Mouse (Mus musculus): ENCODE measurements at regions not wholly inside any gene's neighbourhood (a gene's known extent, or its start where the extent isn't known, plus 50 kb on each side); places are given as distances from the start of the nearest gene placed in this dataset.

DNA sequence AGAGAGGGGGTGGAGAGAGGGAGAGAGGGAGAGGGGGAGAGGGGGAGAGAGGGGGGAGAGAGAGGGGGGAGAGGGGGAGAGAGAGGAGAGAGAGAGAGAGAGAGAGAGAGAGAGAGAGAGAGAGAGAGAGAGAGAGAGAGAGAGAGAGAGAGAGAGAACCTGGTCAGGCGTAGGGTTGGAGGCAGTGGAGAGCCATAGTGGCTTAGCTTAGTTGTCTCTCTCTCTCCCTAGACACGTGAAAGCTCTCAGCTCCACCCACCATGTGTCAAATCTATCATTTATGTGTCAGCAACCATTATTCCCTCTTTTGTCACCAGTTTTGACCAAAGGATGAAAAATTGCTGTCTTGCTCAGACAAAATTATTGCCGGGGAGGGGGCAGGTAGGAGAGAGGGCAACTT is 542.7 kb upstream of the Pou3f3 start:
- H3K9me3 ChIP-seq (ENCODE audit: low read length): no peaks in the 10 kb centered on the region
- DNase-seq (ENCODE audit: low spot score) (no peak), ATAC-seq (no peak)
- H3K27me3 ChIP-seq (ENCODE audit: insufficient read depth, low read length): no peaks in the 10 kb centered on the region
- no peak overlapping the region for H3K4me3 ChIP-seq (ENCODE audit: low read length)
- H3K36me3 ChIP-seq (ENCODE audit: insufficient read depth, low read length): no peaks in the 10 kb centered on the region
- no peak overlapping the region for H3K27ac ChIP-seq
- 35% methylated on average over 3 of the region's 3 CpGs for WGBS
- H3K4me1 ChIP-seq (ENCODE audit: insufficient read depth, low read length): no peaks in the 10 kb centered on the region
- no peak overlapping the region for H3K9ac ChIP-seq (replicated peaks; ENCODE audit: low read length)
- H3K4me2 ChIP-seq (ENCODE audit: low read depth, low read length): no peak overlapping the region
- TF ChIP-seq CTCF (IDR thresholded peaks at IDR 0.05; ENCODE audit: low read depth): no peak

DNA sequence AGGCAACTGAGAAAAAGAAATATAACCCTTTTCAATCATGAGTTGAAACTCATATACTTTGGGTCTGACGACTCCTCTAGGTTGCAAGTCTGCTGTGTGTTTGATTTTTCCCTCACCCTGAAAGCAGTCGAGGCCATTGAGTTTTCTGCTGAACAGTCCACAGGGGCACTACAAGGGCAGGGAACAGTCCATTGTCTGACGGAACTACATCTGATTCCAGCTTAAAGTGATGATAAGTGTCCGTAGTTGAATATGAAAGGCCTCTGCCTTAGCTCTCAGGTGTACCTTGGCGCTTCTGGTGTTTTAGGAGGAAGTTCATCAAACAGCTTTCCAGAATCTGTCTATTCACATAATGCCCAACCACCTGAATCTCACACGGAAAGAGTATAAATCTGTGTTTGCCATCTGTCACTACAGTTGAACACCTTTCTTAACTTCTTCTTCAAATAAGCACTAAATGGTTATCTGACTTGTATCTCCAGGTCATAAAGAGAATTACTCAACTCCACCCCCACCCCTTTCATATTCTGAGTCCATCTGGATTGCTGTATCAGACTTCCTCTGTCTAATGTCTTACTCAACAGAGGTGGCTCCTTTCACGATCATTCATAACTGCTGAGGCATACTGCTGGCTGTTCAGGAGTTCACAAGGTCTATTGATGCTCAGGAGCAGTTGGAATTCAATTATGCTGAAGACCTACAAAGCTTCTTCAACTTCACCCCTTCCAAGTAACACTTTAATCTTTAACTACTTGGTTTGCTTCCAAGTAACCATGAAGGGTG is 527.6 kb upstream of the Pou3f3 start:
- no peak for TF ChIP-seq CTCF (IDR thresholded peaks at IDR 0.05; ENCODE audit: low read depth)
- Histone ChIP-seq H3K27ac (no peak overlapping the region), H3K4me3 (ENCODE audit: low read length) (no peak overlapping the region), H3K9me3 (ENCODE audit: low read length) (no peaks in the 10 kb centered on the region), H3K27me3 (ENCODE audit: insufficient read depth, low read length) (no peaks in the 10 kb centered on the region), H3K4me1 (ENCODE audit: insufficient read depth, low read length) (no peaks in the 10 kb centered on the region), H3K36me3 (ENCODE audit: insufficient read depth, low read length) (no peaks in the 10 kb centered on the region), H3K4me2 (ENCODE audit: low read depth, low read length) (no peak overlapping the region), H3K9ac (replicated peaks; ENCODE audit: low read length) (no peak overlapping the region)
- ATAC-seq (no peak), DNase-seq (ENCODE audit: low spot score) (no peak)
- 86% methylated on average over 7 of the region's 7 CpGs for WGBS

DNA sequence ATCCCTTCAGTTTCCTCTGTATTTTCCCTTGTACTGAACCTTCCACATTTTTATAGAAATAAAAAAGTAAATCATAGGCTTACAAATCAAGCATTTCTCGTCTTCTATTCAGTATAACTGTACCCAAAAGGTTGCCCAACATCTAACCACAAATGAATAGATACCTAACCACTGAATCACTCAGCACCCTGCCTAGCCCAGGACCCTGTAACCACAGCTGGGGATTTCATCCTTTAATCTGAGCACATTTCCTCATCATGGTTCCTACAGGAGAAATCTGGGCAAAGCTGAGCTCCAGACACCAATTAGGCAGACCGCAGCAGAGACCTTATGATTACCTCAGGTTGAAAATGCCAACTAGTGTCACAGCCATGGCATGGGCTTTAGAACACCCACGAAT is 526.1 kb upstream of the Pou3f3 start:
- Histone ChIP-seq H3K27ac (no peak overlapping the region), H3K9me3 (ENCODE audit: low read length) (no peaks in the 10 kb centered on the region), H3K27me3 (ENCODE audit: insufficient read depth, low read length) (no peaks in the 10 kb centered on the region), H3K4me2 (ENCODE audit: low read depth, low read length) (no peak overlapping the region), H3K4me3 (ENCODE audit: low read length) (no peak overlapping the region), H3K4me1 (ENCODE audit: insufficient read depth, low read length) (no peaks in the 10 kb centered on the region), H3K36me3 (ENCODE audit: insufficient read depth, low read length) (no peaks in the 10 kb centered on the region), H3K9ac (replicated peaks; ENCODE audit: low read length) (no peak overlapping the region)
- DNase-seq (ENCODE audit: low spot score) (no peak), ATAC-seq (no peak)
- WGBS: 94% methylated on average over 3 of the region's 3 CpGs
- TF ChIP-seq CTCF (IDR thresholded peaks at IDR 0.05; ENCODE audit: low read depth): no peak

DNA sequence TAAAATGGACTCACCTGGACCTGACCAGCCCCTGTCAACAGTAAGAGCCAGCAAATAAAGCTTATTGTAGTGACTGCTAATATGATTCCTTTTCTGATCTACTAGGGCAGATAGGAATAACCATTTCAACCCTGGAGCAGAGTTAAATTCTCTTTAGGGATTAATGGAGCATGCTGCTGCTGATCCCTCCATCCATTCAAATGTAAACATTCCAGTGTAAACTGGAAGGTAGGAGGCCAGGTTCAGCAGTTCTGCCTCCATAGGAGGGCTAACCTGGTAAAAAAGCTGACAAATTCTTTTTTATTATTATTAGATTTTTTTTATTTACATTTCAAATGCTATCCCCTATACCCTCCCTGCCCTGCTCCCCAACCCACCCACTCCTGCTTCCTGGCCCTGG is 509.3 kb upstream of the Pou3f3 start:
- no peak for TF ChIP-seq CTCF (IDR thresholded peaks at IDR 0.05; ENCODE audit: low read depth)
- H3K4me2 ChIP-seq (ENCODE audit: low read depth, low read length): no peak overlapping the region
- no peak for ATAC-seq
- H3K36me3 ChIP-seq (ENCODE audit: insufficient read depth, low read length): no peaks in the 10 kb centered on the region
- H3K27me3 ChIP-seq (ENCODE audit: insufficient read depth, low read length): no peaks in the 10 kb centered on the region
- DNase-seq (ENCODE audit: low spot score): no peak
- H3K4me3 ChIP-seq (ENCODE audit: low read length): no peak overlapping the region
- no peak overlapping the region for H3K9ac ChIP-seq (replicated peaks; ENCODE audit: low read length)
- no peaks in the 10 kb centered on the region for H3K4me1 ChIP-seq (ENCODE audit: insufficient read depth, low read length)
- H3K27ac ChIP-seq: no peak overlapping the region
- H3K9me3 ChIP-seq (ENCODE audit: low read length): no peaks in the 10 kb centered on the region

DNA sequence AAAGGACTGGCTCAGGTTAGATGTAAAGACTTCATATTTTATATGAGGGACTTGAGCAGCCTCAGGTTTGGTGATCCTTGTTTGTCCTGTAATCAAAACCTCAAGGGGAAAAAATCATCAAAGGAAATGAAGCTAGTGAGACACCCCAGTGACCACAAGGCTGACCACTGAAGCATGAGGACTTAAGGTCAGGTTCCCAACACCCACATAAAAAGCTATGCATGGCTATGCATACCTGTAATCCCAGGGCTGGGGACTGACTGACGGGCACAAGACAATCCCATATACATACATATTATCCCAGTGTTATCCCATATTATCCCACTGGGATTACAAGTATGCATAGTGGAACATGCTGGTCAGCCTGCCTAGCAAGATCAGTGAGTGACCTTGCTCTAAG is 467.5 kb upstream of the Pou3f3 start:
- DNase-seq (ENCODE audit: low spot score): no peak
- no peak for ATAC-seq
- WGBS: 96% methylated on average over 1 of the region's 1 CpGs
- no peak overlapping the region for H3K9ac ChIP-seq (replicated peaks; ENCODE audit: low read length)
- no peak overlapping the region for H3K4me3 ChIP-seq (ENCODE audit: low read length)
- H3K36me3 ChIP-seq (ENCODE audit: insufficient read depth, low read length): no peaks in the 10 kb centered on the region
- H3K9me3 ChIP-seq (ENCODE audit: low read length): no peaks in the 10 kb centered on the region
- no peak overlapping the region for H3K27ac ChIP-seq
- no peaks in the 10 kb centered on the region for H3K27me3 ChIP-seq (ENCODE audit: insufficient read depth, low read length)
- no peaks in the 10 kb centered on the region for H3K4me1 ChIP-seq (ENCODE audit: insufficient read depth, low read length)
- H3K4me2 ChIP-seq (ENCODE audit: low read depth, low read length): no peak overlapping the region
- no peak for TF ChIP-seq CTCF (IDR thresholded peaks at IDR 0.05; ENCODE audit: low read depth)

DNA sequence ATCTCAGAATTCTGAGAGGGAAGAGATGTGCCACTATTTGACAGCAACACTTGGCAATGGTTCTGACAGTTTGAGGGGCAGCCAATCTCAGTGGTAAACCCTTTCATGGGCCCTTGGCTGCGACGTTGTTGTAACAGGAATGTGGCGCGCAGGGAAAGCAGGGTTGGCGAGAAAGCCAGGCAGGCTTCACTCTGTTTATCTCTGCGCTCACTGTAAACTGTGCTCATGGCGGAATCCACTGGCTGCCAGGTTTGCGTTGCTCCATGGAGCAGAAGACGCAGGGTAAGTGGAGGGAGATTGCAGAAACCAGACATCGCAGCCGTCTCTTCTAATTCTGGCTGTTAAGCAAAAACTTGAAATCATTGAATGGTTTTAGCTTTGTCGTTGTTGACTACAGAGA is 465.9 kb upstream of the Pou3f3 start:
- Histone ChIP-seq H3K36me3 (ENCODE audit: insufficient read depth, low read length) (no peaks in the 10 kb centered on the region), H3K4me2 (ENCODE audit: low read depth, low read length) (peak overlapping the region; percentile 52), H3K4me1 (ENCODE audit: insufficient read depth, low read length) (no peaks in the 10 kb centered on the region), H3K9ac (replicated peaks; ENCODE audit: low read length) (no peak overlapping the region), H3K4me3 (ENCODE audit: low read length) (peak overlapping the region; percentile 15), H3K9me3 (ENCODE audit: low read length) (no peaks in the 10 kb centered on the region), H3K27ac (peak overlapping the region; percentile 5), H3K27me3 (ENCODE audit: insufficient read depth, low read length) (no peaks in the 10 kb centered on the region)
- peak; percentile 86 for DNase-seq (ENCODE audit: low spot score)
- no peak for TF ChIP-seq CTCF (IDR thresholded peaks at IDR 0.05; ENCODE audit: low read depth)
- peak; percentile 79 for ATAC-seq
- WGBS: 37% methylated on average over 12 of the region's 12 CpGs

DNA sequence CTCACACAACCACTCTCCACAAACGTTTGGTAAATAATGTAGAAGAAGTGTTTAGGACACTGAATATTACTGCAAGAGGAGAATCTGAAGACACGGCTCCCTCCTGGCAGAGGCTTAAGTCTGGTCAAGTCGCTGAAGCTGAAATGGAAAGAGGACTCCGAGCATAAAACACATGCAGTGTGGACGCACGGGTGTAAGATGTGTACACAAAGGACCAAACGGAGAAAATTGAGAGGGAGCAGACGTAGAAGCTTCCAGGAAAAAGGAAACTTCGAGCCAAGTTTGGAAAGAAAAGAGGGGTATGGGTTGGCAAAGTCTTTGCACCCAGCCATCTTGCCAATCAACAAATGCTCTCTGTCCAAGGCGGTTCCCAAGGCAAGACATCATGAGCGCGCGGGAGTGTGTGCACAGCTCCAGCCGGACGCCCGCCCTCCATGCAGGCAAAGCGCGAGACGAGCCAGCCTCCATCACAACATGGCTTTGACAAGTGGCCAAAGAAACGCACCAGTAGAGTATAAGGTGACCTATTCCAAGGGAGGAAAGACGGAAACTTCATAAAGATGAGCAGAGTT is 465.0 kb upstream of the Pou3f3 start:
- Histone ChIP-seq H3K36me3 (ENCODE audit: insufficient read depth, low read length) (no peaks in the 10 kb centered on the region), H3K27me3 (ENCODE audit: insufficient read depth, low read length) (no peaks in the 10 kb centered on the region), H3K9ac (replicated peaks; ENCODE audit: low read length) (no peak overlapping the region), H3K4me2 (ENCODE audit: low read depth, low read length) (peak overlapping the region; percentile 52), H3K27ac (peak overlapping the region; percentile 5), H3K4me3 (ENCODE audit: low read length) (peak overlapping the region; percentile 15), H3K9me3 (ENCODE audit: low read length) (no peaks in the 10 kb centered on the region), H3K4me1 (ENCODE audit: insufficient read depth, low read length) (no peaks in the 10 kb centered on the region)
- DNase-seq (ENCODE audit: low spot score): peak; percentile 83
- ATAC-seq: peak; percentile 86
- 52% methylated on average over 21 of the region's 21 CpGs for WGBS
- no peak for TF ChIP-seq CTCF (IDR thresholded peaks at IDR 0.05; ENCODE audit: low read depth)
